Mouse (Mus musculus) spleen, adult 2 months (tissue): ENCODE measurements around the gene Ntm. TPM values are rescaled to one million over a fixed set of nuclear protein-coding genes. Genes with fewer than 3 reads are reported as not detected.

Experiments used
- DNase-seq, 2 experiments: peaks; one replicate each; pipeline versions ENCODE4 v3.0.0 to v3.0.0-alpha.2; 2012 to 2021; ENCODE audit warnings: low spot score in 2 of 2, low read depth in 1 of 2
- H3K27ac ChIP-seq: fragments of 200-500 bp; 2 replicates; pipeline ENCODE4 v1.5.1; 2012; ENCODE audit warnings: low read length, inconsistent platforms; ENCODE audit not compliant: insufficient read depth
- H3K27me3 ChIP-seq: fragments of 200-500 bp; 2 replicates; pipeline ENCODE4 v1.6.1; 2012; ENCODE audit warnings: mild to moderate bottlenecking, moderate library complexity, low read length, inconsistent platforms; ENCODE audit not compliant: control insufficient read depth, insufficient read depth
- H3K36me3 ChIP-seq: fragments of 200-500 bp; 2 replicates; pipeline ENCODE4 v1.6.1; 2012; ENCODE audit warnings: mild to moderate bottlenecking, low read length, inconsistent platforms; ENCODE audit not compliant: control insufficient read depth, insufficient read depth
- H3K4me1 ChIP-seq: fragments of 200-500 bp; 2 replicates; pipeline ENCODE4 v1.6.1; 2011; ENCODE audit warnings: inconsistent platforms; ENCODE audit not compliant: control insufficient read depth, insufficient read depth, insufficient read length
- H3K4me3 ChIP-seq: fragments of 200-500 bp; 2 replicates; pipeline ENCODE4 v1.5.1; 2011; ENCODE audit warnings: mild to moderate bottlenecking, inconsistent platforms; ENCODE audit not compliant: insufficient read depth, insufficient read length; ENCODE audit errors: extremely low read depth
- CTCF ChIP-seq: fragments of 200-500 bp; IDR thresholded peaks from 2 replicates; pipeline ENCODE4 v1.5.1; 2011; ENCODE audit warnings: mild to moderate bottlenecking, inconsistent platforms; ENCODE audit not compliant: insufficient read depth, insufficient read length, insufficient replicate concordance; ENCODE audit errors: extremely low read depth
- POLR2A ChIP-seq: fragments of 200-500 bp; IDR thresholded peaks from 2 replicates; pipeline ENCODE4 v1.6.1; 2011; ENCODE audit warnings: low read depth, low read length, inconsistent platforms
- WGBS: fragments of 180-500 bp; shearing (Covaris S2); methylation state at CpG from one replicate; pipeline ENCODE4 v1.1.7; 2018; 5-methylcytosine and 5-hydroxymethylcytosine counted together
- polyA plus RNA-seq: library from polyadenylated mRNA; depleted of rRNA; stranded (reverse); fragments of >200 nt; gene quantifications from 2 replicates; pipeline ENCODE4 v1.2.3, GENCODE M21; 2012

Gene Ntm
- polyA plus RNA-seq, 1 experiment = 0.18 TPM

DNA sequence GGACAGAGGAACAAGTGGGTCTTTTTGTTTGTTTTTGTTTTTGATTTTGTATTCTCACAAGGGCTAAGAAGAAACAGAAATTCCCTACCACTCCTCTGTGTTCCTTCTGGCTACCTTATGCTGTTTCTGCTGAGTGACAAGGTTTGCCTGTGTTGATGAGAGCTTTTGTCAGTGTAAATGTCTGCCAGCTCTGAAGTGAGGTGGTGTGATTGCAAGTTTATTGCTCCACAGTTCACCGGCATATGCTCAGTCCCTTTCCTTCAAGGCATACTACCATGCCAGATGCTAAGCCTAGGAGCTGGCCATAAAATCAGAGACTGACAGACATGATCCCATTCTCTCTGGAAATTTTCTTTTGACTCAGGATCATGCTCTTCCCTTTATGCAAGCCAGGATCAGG lies 993.5 kb downstream of the Ntm start:
- no peak for DNase-seq
- no peak overlapping the region for H3K4me3 ChIP-seq
- no peaks in the 10 kb centered on the region for H3K27me3 ChIP-seq
- WGBS = 54% methylated on average over 1 of the region's 1 CpGs
- H3K36me3 ChIP-seq = no peaks in the 10 kb centered on the region
- H3K27ac ChIP-seq = no peak overlapping the region
- no peaks in the 10 kb centered on the region for H3K4me1 ChIP-seq
- TF ChIP-seq CTCF (no peak), POLR2A (no peak)
